Mouse (Mus musculus) thymus, postnatal 14 days (tissue): ENCODE measurements around the gene Aldoart1.

Experiments
- DNase-seq: peaks from one replicate; pipeline ENCODE4 v3.0.0; 2021

Gene Aldoart1

GRCm38 (mm10) chr4:72852534-72852933 lies at the start of gene Aldoart1:
Aldoart1 (minus strand) TSS chr4:72852634.
- no peak for DNase-seq

- DNase-seq = no peak
Measured at GRCm38 (mm10) chr4:72901566-72901965, 49.1 kb upstream of the Aldoart1 start.

GRCm38 (mm10) chr4:72865371-72866075 lies 13.1 kb upstream of the Aldoart1 start:
- DNase-seq = no peak

GRCm38 (mm10) chr4:72844276-72844675 lies 8.2 kb downstream of the Aldoart1 start:
- DNase-seq = no peak

GRCm38 (mm10) chr4:72843025-72843424 lies 9.4 kb downstream of the Aldoart1 start:
- DNase-seq = no peak

GRCm38 (mm10) chr4:72836430-72836829 lies 16.0 kb downstream of the Aldoart1 start:
- no peak for DNase-seq

GRCm38 (mm10) chr4:72835400-72835799 lies 17.0 kb downstream of the Aldoart1 start:
- no peak for DNase-seq

- DNase-seq = no peak
Measured at GRCm38 (mm10) chr4:72800816-72801215, 51.6 kb downstream of the Aldoart1 start.
